Mouse (Mus musculus) kidney, adult 11 months (tissue): ENCODE data around the gene Vamp5.

ENCODE experiments used
- DNase-seq: peaks from one replicate; pipeline ENCODE4 v3.0.0; 2022

Vamp5 gene

GRCm38 (mm10) chr6:72344396-72345073 lies 35.7 kb downstream of the Vamp5 start:
- DNase-seq: no peak

GRCm38 (mm10) chr6:72340481-72340880 lies 39.8 kb downstream of the Vamp5 start:
- peak; percentile 34 for DNase-seq

- no peak for DNase-seq
Observed at GRCm38 (mm10) chr6:72333111-72333510, 47.2 kb downstream of the Vamp5 start.

- no peak for DNase-seq
Observed at GRCm38 (mm10) chr6:72330133-72330532, 50.1 kb downstream of the Vamp5 start.

- DNase-seq: no peak
Observed at GRCm38 (mm10) chr6:72329019-72329418, 51.2 kb downstream of the Vamp5 start.

GRCm38 (mm10) chr6:72326274-72326673 lies 54.0 kb downstream of the Vamp5 start:
- peak; percentile 62 for DNase-seq

GRCm38 (mm10) chr6:72323786-72324508 lies 56.3 kb downstream of the Vamp5 start:
- DNase-seq: no peak

GRCm38 (mm10) chr6:72322936-72323335 lies 57.3 kb downstream of the Vamp5 start:
- DNase-seq: no peak

GRCm38 (mm10) chr6:72319019-72319418 lies 61.2 kb downstream of the Vamp5 start:
- DNase-seq: no peak
